Mouse (Mus musculus) retina, postnatal 7 days (tissue): ENCODE results near the gene Grm7.
A peak's percentile ranks its signal among the peaks of the same experiment; 100 is the strongest.

Experiments used
- DNase-seq: peaks from one replicate; pipeline ENCODE4 v3.0.0-alpha.2; 2012; ENCODE audit warnings: low read depth, low spot score

The Grm7 gene

GRCm38 (mm10) chr6:111361681-111362080, 716.3 kb downstream of the Grm7 start:
- DNase-seq: no peak

- DNase-seq: no peak
These were observed 722.7 kb downstream of the Grm7 start for GRCm38 (mm10) chr6:111368111-111368510.

- DNase-seq: no peak
These were observed 723.2 kb downstream of the Grm7 start for GRCm38 (mm10) chr6:111368551-111368950.

- DNase-seq: no peak
These were observed 723.6 kb downstream of the Grm7 start for GRCm38 (mm10) chr6:111369013-111369412.

GRCm38 (mm10) chr6:111371581-111372349, 726.4 kb downstream of the Grm7 start:
- no peak for DNase-seq

- no peak for DNase-seq
These were observed 727.4 kb downstream of the Grm7 start for GRCm38 (mm10) chr6:111372626-111373380.

- DNase-seq: no peak
These were observed 735.3 kb downstream of the Grm7 start for GRCm38 (mm10) chr6:111380710-111381109.

- no peak for DNase-seq
These were observed 763.4 kb downstream of the Grm7 start for GRCm38 (mm10) chr6:111408750-111409149.

GRCm38 (mm10) chr6:111424737-111425136, 779.4 kb downstream of the Grm7 start:
- no peak for DNase-seq

GRCm38 (mm10) chr6:111446228-111446627, 800.8 kb downstream of the Grm7 start:
- no peak for DNase-seq

GRCm38 (mm10) chr6:111447851-111448250, 802.5 kb downstream of the Grm7 start:
- no peak for DNase-seq

- DNase-seq: no peak
These were observed 803.8 kb downstream of the Grm7 start for GRCm38 (mm10) chr6:111449054-111449783.

- no peak for DNase-seq
These were observed 836.5 kb downstream of the Grm7 start for GRCm38 (mm10) chr6:111481866-111482265.

GRCm38 (mm10) chr6:111486081-111486480, 840.7 kb downstream of the Grm7 start:
- DNase-seq: peak; percentile 13

- DNase-seq: no peak
These were observed 842.2 kb downstream of the Grm7 start for GRCm38 (mm10) chr6:111487556-111487955.

GRCm38 (mm10) chr6:111492166-111492565, 846.8 kb downstream of the Grm7 start:
- no peak for DNase-seq

GRCm38 (mm10) chr6:111499542-111499941, 854.2 kb downstream of the Grm7 start:
- no peak for DNase-seq

- DNase-seq: no peak
These were observed 865.5 kb downstream of the Grm7 start for GRCm38 (mm10) chr6:111510768-111511459.

GRCm38 (mm10) chr6:111512359-111512758, 867.0 kb downstream of the Grm7 start:
- DNase-seq: no peak

- no peak for DNase-seq
These were observed 875.8 kb downstream of the Grm7 start for GRCm38 (mm10) chr6:111521229-111521628.

GRCm38 (mm10) chr6:111522122-111522521, 876.7 kb downstream of the Grm7 start:
- no peak for DNase-seq

GRCm38 (mm10) chr6:111529985-111530384, 884.6 kb downstream of the Grm7 start:
- peak; percentile 20 for DNase-seq
